Mouse (Mus musculus): Measurements from ENCODE around the gene Relch.
"Not testable (repeated sequence)": the region's sequence is repeated elsewhere in the genome, so short reads cannot be mapped to it uniquely, and the experiment has no call there.

DNA sequence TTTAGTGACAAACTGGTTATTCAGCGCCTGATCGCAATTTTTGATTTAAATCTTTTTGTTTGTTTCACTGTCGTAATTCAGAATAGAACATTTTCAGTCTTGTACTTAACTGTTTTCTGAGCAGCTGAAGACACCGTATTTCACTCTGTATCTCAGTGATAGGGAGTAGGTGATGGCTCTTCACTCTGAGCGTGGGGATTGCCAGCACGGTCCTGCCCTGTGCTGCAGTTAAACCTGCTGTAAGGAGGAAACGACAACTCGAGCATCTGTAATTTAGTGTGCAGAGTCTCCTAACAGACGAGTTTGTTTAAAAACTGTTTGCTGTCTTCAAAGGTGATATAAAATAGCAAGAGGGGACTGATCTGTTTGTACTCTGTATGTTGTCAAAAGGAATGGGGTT lies 102.4 kb downstream of the Relch start:
- not testable (repeated sequence) for TF ChIP-seq POLR2A (IDR thresholded peaks at IDR 0.05; ENCODE audit: borderline replicate concordance, extremely low read depth, low read depth, low read length); CTCF (IDR thresholded peaks at IDR 0.05; ENCODE audit: insufficient read depth, low read length)

Data from lung, adult 2 months (tissue).